Mouse (Mus musculus) olfactory bulb, adult 2 months (tissue): Measurements from ENCODE around the gene Ajap1. TPM values are rescaled to one million over a fixed set of nuclear protein-coding genes. Genes with fewer than 3 reads are reported as not detected.

Source experiments
- H3K27ac ChIP-seq: fragments of 200-500 bp; 2 replicates; pipeline ENCODE4 v1.5.1; 2012; ENCODE audit warnings: low read depth, low read length; ENCODE audit not compliant: insufficient read depth
- H3K4me1 ChIP-seq: fragments of 200-500 bp; 2 replicates; pipeline ENCODE4 v1.6.1; 2012; ENCODE audit warnings: low read length; ENCODE audit not compliant: control insufficient read depth, insufficient read depth
- H3K4me3 ChIP-seq: fragments of 200-500 bp; 2 replicates; pipeline ENCODE4 v1.5.1; 2012; ENCODE audit warnings: mild to moderate bottlenecking, low read depth, low read length, moderate library complexity; ENCODE audit not compliant: insufficient read depth
- CTCF ChIP-seq: fragments of 200-500 bp; IDR thresholded peaks from 2 replicates; pipeline ENCODE4 v1.5.1; 2012; ENCODE audit warnings: low read depth, mild to moderate bottlenecking, low read length, moderate library complexity; ENCODE audit not compliant: insufficient read depth
- POLR2A ChIP-seq: fragments of 200-500 bp; IDR thresholded peaks from 2 replicates; pipeline ENCODE4 v1.6.1; 2012; ENCODE audit warnings: mild to moderate bottlenecking, low read depth, low read length, moderate library complexity; ENCODE audit not compliant: insufficient read depth
- WGBS: fragments of 180-500 bp; shearing (Covaris S2); methylation state at CpG from one replicate; pipeline ENCODE4 v1.1.7; 2018; 5-methylcytosine and 5-hydroxymethylcytosine counted together
- polyA plus RNA-seq: library from polyadenylated mRNA; stranded (reverse); fragments of >200 nt; gene quantifications from 2 replicates; pipeline ENCODE4 v1.2.4, GENCODE M21; 2012; ENCODE audit warnings: low replicate concordance; ENCODE audit not compliant: missing spikeins, insufficient read depth, insufficient read length

The Ajap1 gene
- polyA plus RNA-seq, 1 experiment = not detected

- Histone ChIP-seq H3K27ac (no peak overlapping the region), H3K4me1 (no peaks in the 10 kb centered on the region), H3K4me3 (no peak overlapping the region)
- TF ChIP-seq CTCF (no peak), POLR2A (no peak)
- 97% methylated on average over 3 of the region's 3 CpGs for WGBS
Measured at GRCm38 (mm10) chr4:153344999-153345398, 137.6 kb downstream of the Ajap1 start.

- Histone ChIP-seq H3K27ac (no peak overlapping the region), H3K4me1 (no peaks in the 10 kb centered on the region), H3K4me3 (no peak overlapping the region)
- no peak for TF ChIP-seq CTCF
- no peak for TF ChIP-seq POLR2A
Measured at GRCm38 (mm10) chr4:153340887-153341286, 141.7 kb downstream of the Ajap1 start.

GRCm38 (mm10) chr4:153335301-153335799, 147.3 kb downstream of the Ajap1 start:
- no peaks in the 10 kb centered on the region for H3K4me1 ChIP-seq
- TF ChIP-seq CTCF (no peak), POLR2A (no peak)
- 52% methylated on average over 15 of the region's 15 CpGs for WGBS

GRCm38 (mm10) chr4:153327809-153328208, 154.8 kb downstream of the Ajap1 start:
- TF ChIP-seq POLR2A (no peak), CTCF (no peak)
- H3K4me3 ChIP-seq = no peak overlapping the region
- WGBS = 47% methylated on average over 10 of the region's 10 CpGs

More at GRCm38 (mm10) chr4:153335301-153335799, 147.3 kb downstream of the Ajap1 start:
- Histone ChIP-seq H3K4me3 (no peak overlapping the region), H3K27ac (no peak overlapping the region)

More at GRCm38 (mm10) chr4:153327809-153328208, 154.8 kb downstream of the Ajap1 start:
- Histone ChIP-seq H3K27ac (no peak overlapping the region), H3K4me1 (no peaks in the 10 kb centered on the region)
